Mouse (Mus musculus) E14TG2a.4 (cell line): ENCODE results near the gene Slc35c2.

Experiments used
- CTCF ChIP-seq: conservative IDR thresholded peaks from 2 replicates; pipeline ENCODE4 v1.5.1; 2014; ENCODE audit warnings: low read length
- NANOG ChIP-seq: IDR thresholded peaks from 2 replicates; pipeline ENCODE4 v1.6.1; 2014; ENCODE audit warnings: borderline replicate concordance, low read length, mixed read lengths
- POU5F1 ChIP-seq: IDR thresholded peaks from 2 replicates; pipeline ENCODE4 v1.6.1; 2014; ENCODE audit warnings: low read length, borderline replicate concordance

DNA sequence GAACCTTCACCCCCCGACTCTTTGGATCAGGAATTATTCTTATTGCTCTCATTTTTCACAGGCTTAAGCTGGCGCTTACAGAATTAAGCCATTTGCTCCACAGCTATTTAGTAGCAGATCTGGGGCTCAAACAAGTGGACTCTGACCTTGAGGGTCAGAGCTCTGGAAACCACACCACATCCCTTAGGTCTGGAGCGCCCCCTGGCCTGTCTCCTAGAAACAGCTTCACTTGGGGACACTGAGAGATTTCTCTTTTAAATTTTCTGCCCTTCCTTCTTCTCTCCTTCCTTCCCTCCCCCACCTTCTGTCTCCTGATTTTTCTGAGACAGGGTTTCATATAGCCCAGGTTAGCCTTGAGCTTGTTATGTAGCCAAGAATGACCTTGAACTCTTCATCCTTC lies 49.5 kb upstream of the Slc35c2 start:
- TF ChIP-seq NANOG, result no peak
- TF ChIP-seq CTCF, result peak; percentile 53
- no peak for TF ChIP-seq POU5F1
